Mouse (Mus musculus) adrenal gland, adult 18-20 months (tissue): ENCODE results near the gene Rock2. TPM values are rescaled to one million over a fixed set of nuclear protein-coding genes. Genes with fewer than 3 reads are reported as not detected.

Experiments used
- total RNA-seq, 2 experiments: library from RNA; stranded (reverse); gene quantifications; 1 replicate in 1 of 2; 2 replicates in 1 of 2; pipeline ENCODE4 v1.2.3; 2021

The Rock2 gene
- total RNA-seq, 2 experiments from 2014 or later = 71.8 to 77.7 TPM

Other genes with a start within 250 kb of the Rock2 start
- gene Ntsr2, start 241.5 kb upstream of the Rock2 start, total RNA-seq = 1 to 10 TPM; 1.6 to 2.1 TPM
- 10 to 100 TPM; 43.7 to 54.7 TPM for gene Greb1, start 94.0 kb upstream of the Rock2 start, total RNA-seq
- gene E2f6, start 83.9 kb upstream of the Rock2 start, total RNA-seq = 10 to 100 TPM; 39.5 to 41.5 TPM
- gene Pqlc3, start 105.5 kb downstream of the Rock2 start, total RNA-seq = 10 to 100 TPM; 10.7 to 11.4 TPM
- gene 2410004P03Rik, start 116.8 kb downstream of the Rock2 start, total RNA-seq = not detected